Mouse (Mus musculus) layer of hippocampus, adult 18-20 months (tissue): ENCODE data around the gene Kbtbd3. TPM values are rescaled to one million over a fixed set of nuclear protein-coding genes. Genes with fewer than 3 reads are reported as not detected.

ENCODE experiments used
- microRNA-seq, 2 experiments: library from miRNA; unstranded; fragments of <30 nt; microRNA quantifications; one replicate each; pipeline ENCODE4 v1.2.0; 2021
- total RNA-seq, 2 experiments: library from RNA; stranded (reverse); gene quantifications; 2 replicates each; pipeline ENCODE4 v1.2.3; 2021

Gene Kbtbd3
- total RNA-seq, 2 experiments from 2014 or later = 8.8 to 9.0 TPM

Small RNA genes within 50 kb of the gene (microRNA-seq; reads per million reads assigned to microRNA genes)
- gene Gm22195 (0 reads per million in 2 experiments), gene Gm23992 (0 reads per million in 2 experiments)

Other genes with a start within 250 kb of the Kbtbd3 start
- 10 to 100 TPM; 26.7 to 26.8 TPM for gene Aasdhppt, start 362 bp upstream of the Kbtbd3 start, total RNA-seq
- 10 to 100 TPM; 59.5 to 61.5 TPM for gene Msantd4, start 66.7 kb downstream of the Kbtbd3 start, total RNA-seq